Mouse (Mus musculus): ENCODE measurements around the gene Mecom.

- TF ChIP-seq POLR2A (IDR thresholded peaks at IDR 0.05; ENCODE audit: insufficient read length, low read depth) (no peak), USF1 (IDR thresholded peaks at IDR 0.05; ENCODE audit: low read depth) (no peak), POLR2AphosphoS2 (IDR thresholded peaks at IDR 0.05; ENCODE audit: insufficient read length, low read depth) (no peak), MAX (IDR thresholded peaks at IDR 0.05; ENCODE audit: low read depth) (no peak), SRF (IDR thresholded peaks at IDR 0.05; ENCODE audit: control insufficient read depth, insufficient read length, low read depth) (no peak), CEBPB (IDR thresholded peaks at IDR 0.05; ENCODE audit: insufficient read depth, poor library complexity, severe bottlenecking) (no peak), MYOG (IDR thresholded peaks at IDR 0.05; ENCODE audit: control insufficient read depth in 1 of 3, insufficient read depth in 1 of 3, insufficient read length in 2 of 3, low read depth in 2 of 3) (no peak), E2F4 (IDR thresholded peaks at IDR 0.05; ENCODE audit: insufficient read depth) (no peak), TCF3 (IDR thresholded peaks at IDR 0.05; ENCODE audit: insufficient read length, low read depth) (no peak)
Measured at GRCm38 (mm10) chr3:30140349-30140748, 407.5 kb downstream of the Mecom start.
